Mouse (Mus musculus): Measurements from ENCODE around the gene Fezf2. TPM values are rescaled to one million over a fixed set of nuclear protein-coding genes. Genes with fewer than 3 reads are reported as not detected.

Gene Fezf2
- polyA plus RNA-seq, 1 experiment from 2014 or later: 0.21 TPM

DNA sequence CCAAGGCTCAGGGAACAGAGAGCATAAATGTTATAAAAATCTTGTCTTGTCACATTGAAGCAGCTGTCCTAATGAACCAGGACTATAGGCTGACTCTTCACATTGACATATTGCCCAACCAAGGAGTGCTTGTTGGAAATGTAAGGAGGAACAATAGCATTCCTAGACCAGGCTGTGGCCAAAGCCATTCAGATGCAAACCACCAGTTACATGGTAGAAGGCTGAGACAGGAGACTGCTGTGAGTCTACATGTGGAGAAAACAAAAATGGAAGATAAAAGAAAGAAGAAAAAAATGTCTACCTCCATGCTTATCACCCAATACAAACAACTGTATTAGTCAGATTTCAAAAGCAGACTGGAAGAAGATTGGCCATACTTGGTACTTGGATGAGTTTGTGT, 48.8 kb downstream of the Fezf2 start:
- Histone ChIP-seq H3K27ac (no peak overlapping the region), H3K9ac (no peak overlapping the region), H3K4me1 (no peaks in the 10 kb centered on the region), H3K4me3 (no peak overlapping the region), H3K27me3 (no peaks in the 10 kb centered on the region), H3K36me3 (no peaks in the 10 kb centered on the region), H3K4me2 (no peak overlapping the region), H3K9me3 (no peaks in the 10 kb centered on the region)
- ATAC-seq (ENCODE audit: borderline replicate concordance, extremely low read depth, low FRiP score, low TSS enrichment): no peak

DNA sequence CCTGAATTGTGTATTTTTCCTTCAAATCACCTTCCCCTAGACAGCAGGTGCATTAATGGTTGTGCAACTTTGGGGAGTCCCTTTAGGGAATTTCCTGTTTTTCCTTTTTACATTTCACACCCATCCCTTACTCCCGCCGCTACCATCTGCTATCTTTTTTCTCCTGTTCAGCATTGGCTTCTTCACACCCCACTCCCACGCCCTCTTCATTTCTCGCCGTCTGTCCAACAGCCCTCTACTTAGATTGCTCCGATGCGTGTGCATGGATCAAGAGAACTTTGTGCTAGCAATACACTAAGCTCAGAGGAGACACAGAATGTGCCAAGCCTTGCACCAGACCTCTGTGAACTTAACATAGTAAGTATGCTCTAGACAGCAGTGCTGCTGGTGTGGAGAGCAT, 51.6 kb downstream of the Fezf2 start:
- ATAC-seq (ENCODE audit: borderline replicate concordance, extremely low read depth, low FRiP score, low TSS enrichment): no peak
- no peak overlapping the region for H3K4me3 ChIP-seq
- no peak overlapping the region for H3K4me2 ChIP-seq
- H3K27ac ChIP-seq: no peak overlapping the region
- no peak overlapping the region for H3K9ac ChIP-seq
- no peaks in the 10 kb centered on the region for H3K9me3 ChIP-seq
- no peaks in the 10 kb centered on the region for H3K4me1 ChIP-seq
- H3K36me3 ChIP-seq: peaks cover 7% of the 10 kb centered on the region; the same call in 1 of the 2 replicates
- H3K27me3 ChIP-seq: no peaks in the 10 kb centered on the region
- 84% methylated on average over 7 of the region's 7 CpGs for WGBS

Other genes with a start within 250 kb of the Fezf2 start
- 0.09 TPM in 1 of 2 replicates, not detected in the other for gene Gm49355, start 64.2 kb downstream of the Fezf2 start, polyA plus RNA-seq (2015; fragmentation: Nextera tagmentation; extraction: Ambion mirVana)
- 41.4 and 45.9 TPM in 2 replicates for gene 3830406C13Rik, start 64.0 kb downstream of the Fezf2 start, polyA plus RNA-seq (2015; fragmentation: Nextera tagmentation; extraction: Ambion mirVana)